Mouse (Mus musculus): Measurements from ENCODE around the gene Gm12117.

DNA sequence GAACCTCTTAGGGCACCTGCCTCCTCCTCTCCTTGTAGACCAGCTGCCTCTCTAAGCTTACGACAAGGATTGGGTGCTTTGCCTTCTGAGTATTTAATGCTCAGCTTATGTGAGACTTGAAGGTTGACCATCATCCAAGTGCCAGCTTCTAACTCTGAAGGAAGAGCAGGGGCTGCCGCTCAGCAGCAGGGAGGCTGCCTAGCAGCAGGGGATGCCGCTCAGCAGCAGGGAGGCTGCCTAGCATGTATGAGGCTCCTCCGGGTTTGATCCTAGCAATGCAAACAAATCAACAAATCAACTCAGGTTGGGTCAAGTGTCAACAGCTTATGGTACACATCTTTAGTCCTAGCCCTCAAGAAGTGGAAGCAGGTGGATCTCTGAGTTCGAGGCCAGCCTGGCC lies 44.5 kb downstream of the Gm12117 start:
- TF ChIP-seq EP300 (IDR thresholded peaks at IDR 0.05; ENCODE audit: low read depth) (no peak), CTCF (IDR thresholded peaks at IDR 0.05; ENCODE audit: low read depth) (no peak)

Data from heart, postnatal 0 days (tissue).